Mouse (Mus musculus) kidney, postnatal 0 days (tissue): ENCODE results near the gene Prkar2a. TPM values are rescaled to one million over a fixed set of nuclear protein-coding genes. Genes with fewer than 3 reads are reported as not detected.

Source experiments
- ATAC-seq: fragments of 200-750 bp; cut with Nextera tagmentation; replicated peaks from 2 replicates; pipeline ENCODE4 v1.8.0; 2017; ENCODE audit warnings: low read depth, moderate number of reproducible peaks, moderate TSS enrichment, moderate library complexity; ENCODE audit not compliant: low FRiP score
- DNase-seq: peaks from one replicate; pipeline ENCODE4 v3.0.0-alpha.2; 2016; ENCODE audit warnings: low spot score
- H3K27ac ChIP-seq: fragments of 300-500 bp; sonication (generic); 2 replicates; pipeline ENCODE4 v1.5.1; 2014; ENCODE audit warnings: mild to moderate bottlenecking
- H3K27me3 ChIP-seq: fragments of 300-500 bp; sonication (generic); 2 replicates; pipeline ENCODE4 v1.6.1; 2014; ENCODE audit warnings: low read length, mixed read lengths; ENCODE audit not compliant: insufficient read depth
- H3K36me3 ChIP-seq: fragments of 300-500 bp; sonication (generic); 2 replicates; pipeline ENCODE4 v1.6.1; 2014; ENCODE audit warnings: low read length, mixed read lengths; ENCODE audit not compliant: insufficient read depth
- H3K4me1 ChIP-seq: fragments of 300-500 bp; sonication (generic); replicated peaks from 2 replicates; pipeline ENCODE4 v1.6.1; 2014; ENCODE audit warnings: antibody characterized with exemption, low read length, mixed read lengths; ENCODE audit not compliant: insufficient read depth
- H3K4me2 ChIP-seq: fragments of 300-500 bp; sonication (generic); 2 replicates; pipeline ENCODE4 v1.6.1; 2014; ENCODE audit warnings: mild to moderate bottlenecking, low read length, moderate library complexity, mixed read lengths
- H3K4me3 ChIP-seq: fragments of 300-500 bp; sonication (generic); replicated peaks from 2 replicates; pipeline ENCODE4 v1.5.1; 2014; ENCODE audit warnings: low read depth, low read length
- H3K9ac ChIP-seq: fragments of 300-500 bp; sonication (generic); 2 replicates; pipeline ENCODE4 v1.6.1; 2014; ENCODE audit warnings: low read depth, low read length
- H3K9me3 ChIP-seq: fragments of 300-500 bp; sonication (generic); replicated peaks from 2 replicates; pipeline ENCODE4 v1.6.1; 2016; ENCODE audit warnings: low read length, inconsistent platforms, mixed read lengths
- CTCF ChIP-seq: IDR thresholded peaks from 2 replicates; pipeline ENCODE4 v1.5.1; 2016; ENCODE audit warnings: antibody characterized with exemption, low read depth, mild to moderate bottlenecking, moderate library complexity
- WGBS: fragments of 180-500 bp; shearing (Covaris S2); extraction: QIAGEN DNeasy Blood & Tissue Kit; methylation state at CpG from one replicate; pipeline ENCODE4 v1.1.7; 2014; 5-methylcytosine and 5-hydroxymethylcytosine counted together
- polyA plus RNA-seq: library from polyadenylated mRNA; unstranded; fragments of >200 nt; fragmentation: Nextera tagmentation; extraction: Ambion mirVana; gene quantifications from 2 replicates; pipeline ENCODE4 v1.2.1, GENCODE M21; 2015

Prkar2a gene
- polyA plus RNA-seq, 1 experiment from 2014 or later: 18.6 TPM

- DNase-seq (no peak), ATAC-seq (no peak)
- peak overlapping the region; percentile 10; the same call in 1 of the 2 replicates for H3K27ac ChIP-seq
Measured at GRCm38 (mm10) chr9:108792730-108793129, 103.6 kb downstream of the Prkar2a start.

GRCm38 (mm10) chr9:108795281-108795680 lies 106.2 kb downstream of the Prkar2a start:
- peaks cover 9% of the 10 kb centered on the region for H3K4me1 ChIP-seq
- peaks cover 23% of the 10 kb centered on the region for H3K36me3 ChIP-seq
- no peak overlapping the region for H3K9ac ChIP-seq
- WGBS: 21% methylated on average over 2 of the region's 2 CpGs
- ATAC-seq (no peak), DNase-seq (peak; percentile 47)
- TF ChIP-seq CTCF: no peak
- peak overlapping the region; percentile 47; the same call in 1 of the 2 replicates for H3K27ac ChIP-seq
- H3K9me3 ChIP-seq: no peaks in the 10 kb centered on the region
- H3K4me3 ChIP-seq: no peak overlapping the region
- no peaks in the 10 kb centered on the region for H3K27me3 ChIP-seq
- peak overlapping the region; percentile 46 for H3K4me2 ChIP-seq

More at GRCm38 (mm10) chr9:108792730-108793129, 103.6 kb downstream of the Prkar2a start:
- Histone ChIP-seq H3K4me3 (no peak overlapping the region), H3K9me3 (no peaks in the 10 kb centered on the region), H3K9ac (no peak overlapping the region), H3K4me2 (no peak overlapping the region), H3K36me3 (peaks cover 7% of the 10 kb centered on the region), H3K4me1 (peaks cover 17% of the 10 kb centered on the region), H3K27me3 (no peaks in the 10 kb centered on the region)
- no peak for TF ChIP-seq CTCF
- WGBS: 35% methylated on average over 3 of the region's 3 CpGs

GRCm38 (mm10) chr9:108795762-108796161 lies 106.6 kb downstream of the Prkar2a start:
- H3K9ac ChIP-seq: peak overlapping the region; percentile 38; the same call in 1 of the 2 replicates

GRCm38 (mm10) chr9:108796351-108796981 lies 107.4 kb downstream of the Prkar2a start:
- Histone ChIP-seq H3K4me1 (peaks cover 9% of the 10 kb centered on the region), H3K4me2 (peak overlapping the region; percentile 46), H3K27ac (peak overlapping the region; percentile 47), H3K36me3 (peaks cover 30% of the 10 kb centered on the region), H3K9ac (peak overlapping the region; percentile 38; the same call in 1 of the 2 replicates), H3K9me3 (no peaks in the 10 kb centered on the region), H3K27me3 (no peaks in the 10 kb centered on the region), H3K4me3 (no peak overlapping the region)
- ATAC-seq (no peak), DNase-seq (peak; percentile 41)
- no peak for TF ChIP-seq CTCF
- 61% methylated on average over 4 of the region's 4 CpGs for WGBS

More at GRCm38 (mm10) chr9:108795762-108796161, 106.6 kb downstream of the Prkar2a start:
- Histone ChIP-seq H3K4me2 (peak overlapping the region; percentile 46), H3K36me3 (peaks cover 24% of the 10 kb centered on the region), H3K27ac (peak overlapping the region; percentile 47), H3K4me3 (no peak overlapping the region), H3K9me3 (no peaks in the 10 kb centered on the region), H3K4me1 (peaks cover 9% of the 10 kb centered on the region), H3K27me3 (no peaks in the 10 kb centered on the region)
- 22% methylated on average over 11 of the region's 11 CpGs for WGBS
- TF ChIP-seq CTCF: no peak
- DNase-seq: peak; percentile 55
- peak; percentile 63 for ATAC-seq

GRCm38 (mm10) chr9:108797477-108797876 lies 108.4 kb downstream of the Prkar2a start:
- Histone ChIP-seq H3K4me1 (peaks cover 9% of the 10 kb centered on the region), H3K4me3 (no peak overlapping the region), H3K9ac (no peak overlapping the region), H3K27me3 (no peaks in the 10 kb centered on the region), H3K36me3 (peaks cover 38% of the 10 kb centered on the region), H3K9me3 (no peaks in the 10 kb centered on the region), H3K4me2 (no peak overlapping the region; the same call in 1 of the 2 replicates), H3K27ac (peak overlapping the region; percentile 37; the same call in 1 of the 2 replicates)
- WGBS: 77% methylated on average over 7 of the region's 7 CpGs
- TF ChIP-seq CTCF: no peak
- ATAC-seq (no peak), DNase-seq (no peak)

GRCm38 (mm10) chr9:108798508-108799075 lies 109.5 kb downstream of the Prkar2a start:
- ATAC-seq (no peak), DNase-seq (no peak)
- H3K27ac ChIP-seq: no peak overlapping the region
- 67% methylated on average over 5 of the region's 5 CpGs for WGBS
- H3K9me3 ChIP-seq: no peaks in the 10 kb centered on the region
- no peaks in the 10 kb centered on the region for H3K27me3 ChIP-seq
- H3K4me1 ChIP-seq: peaks cover 9% of the 10 kb centered on the region
- TF ChIP-seq CTCF: no peak
- H3K36me3 ChIP-seq: peaks cover 40% of the 10 kb centered on the region
- H3K4me3 ChIP-seq: no peak overlapping the region
- H3K4me2 ChIP-seq: no peak overlapping the region
- no peak overlapping the region for H3K9ac ChIP-seq
